Mouse (Mus musculus) brain, embryonic 14.5 days (tissue): Measurements from ENCODE around the gene Kalrn.

ENCODE experiments used
- CTCF ChIP-seq: fragments of 200-500 bp; IDR thresholded peaks from 2 replicates; pipeline ENCODE4 v1.5.1; 2012; ENCODE audit warnings: inconsistent platforms, mild to moderate bottlenecking, moderate library complexity, borderline replicate concordance; ENCODE audit not compliant: insufficient read depth, insufficient read length; ENCODE audit errors: extremely low read depth
- POLR2A ChIP-seq: fragments of 200-500 bp; IDR thresholded peaks from 2 replicates; pipeline ENCODE4 v1.6.1; 2012; ENCODE audit warnings: mild to moderate bottlenecking, inconsistent platforms, borderline replicate concordance; ENCODE audit not compliant: poor library complexity, insufficient read depth, insufficient read length, severe bottlenecking; ENCODE audit errors: extremely low read depth

GRCm38 (mm10) chr16:34502110-34502509 lies 71.2 kb downstream of the Kalrn start:
- no peak for TF ChIP-seq CTCF
- no peak for TF ChIP-seq POLR2A
